Comparison of ENCODE assay signal across 27 mouse cellular contexts in the genomic region with DNA sequence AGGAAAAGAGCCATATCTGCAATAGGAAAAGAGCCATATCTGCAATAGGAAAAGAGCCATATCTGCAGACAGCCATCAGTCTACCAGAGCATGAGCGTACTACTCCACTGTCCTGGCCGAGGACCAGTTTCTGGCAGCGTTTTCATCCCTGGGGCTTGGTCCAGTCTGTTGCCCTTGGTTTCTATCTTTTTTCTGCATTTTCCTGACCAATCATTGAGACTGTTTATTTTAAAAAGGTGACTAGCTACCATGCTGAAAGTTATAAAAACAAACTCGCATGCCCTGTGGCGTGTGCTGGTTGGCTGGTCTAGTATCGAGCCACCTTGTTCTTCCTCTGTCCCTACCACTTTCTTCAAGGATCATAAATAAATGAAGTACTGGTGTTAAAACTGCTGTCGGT. TPM values are rescaled to one million over a fixed set of nuclear protein-coding genes. Genes with fewer than 3 reads are reported as not detected.
A peak's percentile ranks its signal among the peaks of the same experiment; 100 is the strongest.
DNase-seq lines count a peak whose midpoint lies in the region; ATAC-seq and TF ChIP-seq lines count a peak whose summit lies in the region.
"Had no signal": no experiment of that assay in that cellular context is flagged by ENCODE, and none has a peak within 500 bp of the region (broad histone marks: within the 10 kb centered on the region; RNA-seq: fewer than 3 reads in every experiment).

No protein-coding gene starts in this region.

- no peak for ATAC-seq in kidney, embryonic 14.5 days (ENCODE audit: low FRiP score, low TSS enrichment)
- ATAC-seq: forebrain, embryonic 15.5 days; intestine, embryonic 16.5 days; liver, embryonic 12.5 days; liver, postnatal 0 days; midbrain, embryonic 13.5 days had no signal

- no peaks in the 10 kb centered on the region for H3K27me3 ChIP-seq in kidney, embryonic 14.5 days (ENCODE audit: control insufficient read depth, insufficient read depth, low read length)
- H3K27me3 ChIP-seq: CH12.LX; embryonic facial prominence, embryonic 13.5 days; forebrain, embryonic 15.5 days; hindbrain, embryonic 12.5 days; liver, embryonic 12.5 days; midbrain, embryonic 13.5 days had no signal

- no peak for TF ChIP-seq CTCF in gastrocnemius, adult 2 months (IDR thresholded peaks at IDR 0.05)
- no peak for TF ChIP-seq CTCF in left cerebral cortex, adult 2 months (IDR thresholded peaks at IDR 0.05)

- peaks cover 46% of the 10 kb centered on the region for H3K36me3 ChIP-seq in kidney, embryonic 14.5 days (ENCODE audit: control insufficient read depth, insufficient read depth, low read length)
- H3K36me3 ChIP-seq: liver, embryonic 12.5 days had no signal

- 79% methylated on average over 7 of the region's 7 CpGs for WGBS in kidney, embryonic 14.5 days

- no peaks in the 10 kb centered on the region for H3K9me3 ChIP-seq in kidney, embryonic 14.5 days (ENCODE audit: control insufficient read depth, low read length)
- H3K9me3 ChIP-seq: embryonic facial prominence, embryonic 13.5 days; forebrain, embryonic 10.5 days; forebrain, embryonic 15.5 days; hindbrain, embryonic 12.5 days; liver, embryonic 12.5 days; megakaryocyte, embryonic 14.5 days; midbrain, embryonic 13.5 days had no signal

- no peak overlapping the region for H3K4me2 ChIP-seq in kidney, embryonic 14.5 days (replicated peaks; ENCODE audit: low read depth, low read length)
- H3K4me2 ChIP-seq: embryonic facial prominence, embryonic 13.5 days; forebrain, embryonic 15.5 days; heart, embryonic 11.5 days; hindbrain, embryonic 12.5 days; liver, embryonic 12.5 days; midbrain, embryonic 13.5 days had no signal

- DNase-seq in adrenal gland, postnatal 10 days = peak; percentile 23
- no peak for DNase-seq in adrenal gland, postnatal 25 days
- DNase-seq in kidney, adult 18-20 months = peak; percentile 57
- DNase-seq in kidney, adult 9 months = peak; percentile 58
- peak; percentile 48 for DNase-seq in kidney, postnatal 14 days
- no peak for DNase-seq in gastrocnemius, adult 2 months
- no peak for DNase-seq in left cerebral cortex, adult 2 months (ENCODE audit: extremely low spot score in 1 of 2, low spot score in 2 of 2)
- DNase-seq: cerebellum, adult 2 months; gastrocnemius, postnatal 36 days; heart, adult 18-20 months; heart, postnatal 36 days; liver, postnatal 0 days; lung, postnatal 36 days; right cerebral cortex, postnatal 4 days; thymus, adult 2 months; thymus, postnatal 36 days had no signal

- H3K4me3 ChIP-seq in kidney, embryonic 14.5 days (ENCODE audit: low read length) = no peak overlapping the region
- no peak overlapping the region for H3K4me3 ChIP-seq in gastrocnemius, adult 2 months
- no peak overlapping the region for H3K4me3 ChIP-seq in left cerebral cortex, adult 2 months
- H3K4me3 ChIP-seq: embryonic facial prominence, embryonic 13.5 days; forebrain, embryonic 10.5 days; forebrain, embryonic 15.5 days; hindbrain, embryonic 12.5 days; liver, embryonic 12.5 days; megakaryocyte, embryonic 14.5 days; midbrain, embryonic 13.5 days had no signal

- intact Hi-C loops in gastrocnemius, adult 2 months (cut with DNase I) = no loop called here
- intact Hi-C loops in left cerebral cortex, adult 2 months (cut with DNase I) = no loop called here

- H3K27ac ChIP-seq in kidney, embryonic 14.5 days (ENCODE audit: low read depth, low read length) = no peak overlapping the region
- H3K27ac ChIP-seq in gastrocnemius, adult 2 months = no peak overlapping the region
- H3K27ac ChIP-seq in left cerebral cortex, adult 2 months = no peak overlapping the region
- H3K27ac ChIP-seq: embryonic facial prominence, embryonic 13.5 days; forebrain, embryonic 10.5 days; forebrain, embryonic 15.5 days; hindbrain, embryonic 12.5 days; liver, embryonic 12.5 days; midbrain, embryonic 13.5 days had no signal

- no peak overlapping the region for H3K9ac ChIP-seq in kidney, embryonic 14.5 days (ENCODE audit: low read depth, low read length)
- H3K9ac ChIP-seq: embryonic facial prominence, embryonic 13.5 days; forebrain, embryonic 15.5 days; hindbrain, embryonic 12.5 days; liver, embryonic 12.5 days; liver, postnatal 0 days; midbrain, embryonic 13.5 days had no signal

- no peaks in the 10 kb centered on the region for H3K4me1 ChIP-seq in kidney, embryonic 14.5 days (ENCODE audit: control insufficient read depth, insufficient read depth, low read length)
- H3K4me1 ChIP-seq: embryonic facial prominence, embryonic 13.5 days; forebrain, embryonic 10.5 days; forebrain, embryonic 15.5 days; hindbrain, embryonic 12.5 days; liver, embryonic 12.5 days; midbrain, embryonic 13.5 days had no signal

RNA-seq across cellular contexts. Expression of gene Dzip1, which starts 30.0 kb away (rescaled TPM):
- 10 to 100 TPM; 12.3 to 15.7 TPM for total RNA-seq in adrenal gland, postnatal 10 days (2021)
- 16.0 and 22.7 TPM in 2 replicates for total RNA-seq in adrenal gland, postnatal 25 days (2021)
- polyA plus RNA-seq in kidney, embryonic 14.5 days (2014; fragmentation: Nextera tagmentation; extraction: Ambion mirVana) = 21.4 and 26.7 TPM in 2 replicates
- total RNA-seq in gastrocnemius, adult 2 months (2021) = 1 to 10 TPM; 1.6 to 2.6 TPM
- 100 to 1,000 TPM; 101 to 117 TPM for total RNA-seq in left cerebral cortex, adult 2 months (2021)

RNA-seq across cellular contexts. Expression of gene Dnajc3, which starts 42.5 kb away (rescaled TPM):
- 10 to 100 TPM; 42.4 to 50.9 TPM for total RNA-seq in adrenal gland, postnatal 10 days (2021)
- total RNA-seq in adrenal gland, postnatal 25 days (2021) = 58.1 and 60.6 TPM in 2 replicates
- 35.3 and 46.7 TPM in 2 replicates for polyA plus RNA-seq in kidney, embryonic 14.5 days (2014; fragmentation: Nextera tagmentation; extraction: Ambion mirVana)
- total RNA-seq in gastrocnemius, adult 2 months (2021) = 10 to 100 TPM; 18.3 to 25.0 TPM
- 10 to 100 TPM; 37.2 to 38.7 TPM for total RNA-seq in left cerebral cortex, adult 2 months (2021)

Comparison
In these comparisons a context has a peak if more than half of its experiments do, and no peak if none do; other contexts are left out.
1. DNase-seq: peak in adrenal gland, postnatal 10 days (single experiment), kidney, adult 18-20 months (single experiment), kidney, adult 9 months (single experiment) and kidney, postnatal 14 days (single experiment); none in adrenal gland, postnatal 25 days (single experiment), gastrocnemius, adult 2 months (single experiment) and left cerebral cortex, adult 2 months (0 of 2).